Mouse (Mus musculus) thymus, adult 2 months (tissue): ENCODE data around the gene Pgap3. TPM values are rescaled to one million over a fixed set of nuclear protein-coding genes. Genes with fewer than 3 reads are reported as not detected.
A peak's percentile ranks its signal among the peaks of the same experiment; 100 is the strongest.

Experiments used
- DNase-seq: peaks from one replicate; pipeline ENCODE4 v3.0.0; 2021
- H3K27ac ChIP-seq: fragments of 200-500 bp; 2 replicates; pipeline ENCODE4 v1.5.1; 2012; ENCODE audit warnings: low read length, control low read depth; ENCODE audit not compliant: control insufficient read depth, insufficient read depth
- H3K27me3 ChIP-seq: fragments of 200-500 bp; 2 replicates; pipeline ENCODE4 v1.6.1; 2012; ENCODE audit warnings: mild to moderate bottlenecking, low read length, moderate library complexity, mixed read lengths; ENCODE audit not compliant: control insufficient read depth, insufficient read depth
- H3K36me3 ChIP-seq: fragments of 200-500 bp; 2 replicates; pipeline ENCODE4 v1.6.1; 2012; ENCODE audit warnings: mild to moderate bottlenecking, low read length, moderate library complexity; ENCODE audit not compliant: control insufficient read depth, insufficient read depth
- H3K4me1 ChIP-seq: fragments of 200-500 bp; replicated peaks from 2 replicates; pipeline ENCODE4 v1.6.1; 2012; ENCODE audit warnings: low read length; ENCODE audit not compliant: control insufficient read depth, insufficient read depth
- H3K4me3 ChIP-seq: fragments of 200-500 bp; 2 replicates; pipeline ENCODE4 v1.5.1; 2012; ENCODE audit warnings: mild to moderate bottlenecking, low read length, control low read depth, moderate library complexity; ENCODE audit not compliant: control insufficient read depth, insufficient read depth
- CTCF ChIP-seq: fragments of 200-500 bp; IDR thresholded peaks from 2 replicates; pipeline ENCODE4 v1.5.1; 2012; ENCODE audit warnings: mild to moderate bottlenecking, control low read depth, low read length, moderate library complexity, borderline replicate concordance; ENCODE audit not compliant: control insufficient read depth, poor library complexity, insufficient read depth; ENCODE audit errors: extremely low read depth
- POLR2A ChIP-seq: fragments of 200-500 bp; IDR thresholded peaks from 2 replicates; pipeline ENCODE4 v1.6.1; 2012; ENCODE audit warnings: mild to moderate bottlenecking, low read length, control low read depth, moderate library complexity; ENCODE audit not compliant: control insufficient read depth, poor library complexity, insufficient read depth; ENCODE audit errors: extremely low read depth
- WGBS: fragments of 180-500 bp; shearing (Covaris S2); methylation state at CpG from one replicate; pipeline ENCODE4 v1.1.7; 2018; 5-methylcytosine and 5-hydroxymethylcytosine counted together
- polyA plus RNA-seq: library from polyadenylated mRNA; depleted of rRNA; stranded (reverse); fragments of >200 nt; gene quantifications from 2 replicates; pipeline ENCODE4 v1.2.3, GENCODE M21; 2012

The Pgap3 gene
- polyA plus RNA-seq, 1 experiment = 51.8 TPM

- WGBS = 86% methylated on average over 4 of the region's 4 CpGs
- H3K4me3 ChIP-seq = no peak overlapping the region
- no peak for DNase-seq
- H3K36me3 ChIP-seq = no peaks in the 10 kb centered on the region
- H3K27me3 ChIP-seq = no peaks in the 10 kb centered on the region
- no peak overlapping the region for H3K27ac ChIP-seq
- TF ChIP-seq CTCF (no peak), POLR2A (no peak)
- H3K4me1 ChIP-seq = peaks cover 42% of the 10 kb centered on the region
Observed at GRCm38 (mm10) chr11:98445679-98446078, 45.4 kb upstream of the Pgap3 start.

- no peaks in the 10 kb centered on the region for H3K27me3 ChIP-seq
- H3K27ac ChIP-seq = no peak overlapping the region
- no peak overlapping the region for H3K4me3 ChIP-seq
- no peaks in the 10 kb centered on the region for H3K36me3 ChIP-seq
- no peak for TF ChIP-seq POLR2A
- TF ChIP-seq CTCF = no peak
- peaks cover 38% of the 10 kb centered on the region for H3K4me1 ChIP-seq
- WGBS = 53% methylated on average over 1 of the region's 1 CpGs
- no peak for DNase-seq
Observed at GRCm38 (mm10) chr11:98445238-98445637, 44.9 kb upstream of the Pgap3 start.

- Histone ChIP-seq H3K27ac (no peak overlapping the region), H3K4me3 (no peak overlapping the region), H3K27me3 (no peaks in the 10 kb centered on the region), H3K4me1 (peaks cover 22% of the 10 kb centered on the region), H3K36me3 (no peaks in the 10 kb centered on the region)
- 100% methylated on average over 1 of the region's 1 CpGs for WGBS
- TF ChIP-seq POLR2A = no peak
- TF ChIP-seq CTCF = no peak
- DNase-seq = no peak
Observed at GRCm38 (mm10) chr11:98443688-98444087, 43.4 kb upstream of the Pgap3 start.

DNA sequence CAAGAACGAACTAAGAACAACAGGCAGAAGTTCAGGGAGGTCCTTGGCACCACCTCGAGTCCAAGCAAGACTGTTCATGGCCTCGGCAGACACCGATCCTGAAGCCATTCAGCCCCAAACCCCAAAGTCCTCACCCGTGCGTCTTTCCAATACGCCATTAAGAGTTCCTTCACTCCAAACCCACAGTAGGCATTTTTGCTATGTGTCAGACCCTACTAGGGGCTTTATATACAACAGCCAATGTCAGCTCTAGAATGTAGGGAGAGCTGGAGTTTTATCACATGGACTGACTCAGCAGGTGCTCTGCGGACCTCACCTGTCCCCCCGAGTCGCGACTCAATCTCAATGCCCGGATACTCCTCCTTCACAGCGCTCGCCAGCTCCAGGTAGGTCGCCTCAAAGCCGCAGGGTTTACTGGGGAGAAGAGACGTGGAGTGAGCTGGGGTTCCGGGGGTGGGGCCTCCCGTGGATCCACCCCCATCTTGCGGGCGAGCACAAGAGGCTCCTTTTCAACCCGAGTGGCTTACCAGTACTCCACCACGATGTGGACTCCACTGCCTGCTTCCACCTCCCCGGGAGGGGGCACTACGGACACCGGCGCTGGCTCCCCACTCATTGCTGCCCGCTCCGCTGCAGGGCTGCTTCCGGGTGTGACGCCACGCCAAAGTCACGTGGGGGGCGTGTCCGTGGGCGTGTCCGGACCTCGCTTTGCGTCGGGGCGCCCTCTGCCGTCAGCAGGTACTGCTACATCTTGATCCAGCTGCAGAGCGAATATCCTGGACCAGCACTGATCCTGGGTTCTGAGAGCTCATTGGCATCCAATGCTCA lies 38.3 kb upstream of the Pgap3 start, which contains the start of gene Mien1:
Mien1 (minus strand) TSS at position 661 of the 828 bp plus-strand sequence.
- Histone ChIP-seq H3K27ac (0 out of 2 replicates have a peak within 1 kb of the TSS, but pooled peaks have one; percentile 35), H3K27me3 (no peaks in the 10 kb centered on the region), H3K4me3 (peak within 1 kb of the TSS; percentile 95), H3K36me3 (peaks cover 4% of the 10 kb centered on the region; the same call in 1 of the 2 replicates), H3K4me1 (peaks cover 7% of the 10 kb centered on the region)
- DNase-seq = peak; percentile 93
- TF ChIP-seq POLR2A = peak; percentile 41; the same call in 1 of the 2 replicates
- peak; percentile 94 for TF ChIP-seq CTCF
- 4% methylated on average over 43 of the region's 43 CpGs for WGBS

- Histone ChIP-seq H3K4me1 (peaks cover 7% of the 10 kb centered on the region), H3K36me3 (peaks cover 4% of the 10 kb centered on the region; the same call in 1 of the 2 replicates), H3K27ac (no peak overlapping the region), H3K27me3 (no peaks in the 10 kb centered on the region), H3K4me3 (no peak overlapping the region)
- WGBS = 97% methylated on average over 6 of the region's 6 CpGs
- DNase-seq = no peak
- no peak for TF ChIP-seq CTCF
- TF ChIP-seq POLR2A = no peak
Observed at GRCm38 (mm10) chr11:98437441-98437840, 37.2 kb upstream of the Pgap3 start.

DNA sequence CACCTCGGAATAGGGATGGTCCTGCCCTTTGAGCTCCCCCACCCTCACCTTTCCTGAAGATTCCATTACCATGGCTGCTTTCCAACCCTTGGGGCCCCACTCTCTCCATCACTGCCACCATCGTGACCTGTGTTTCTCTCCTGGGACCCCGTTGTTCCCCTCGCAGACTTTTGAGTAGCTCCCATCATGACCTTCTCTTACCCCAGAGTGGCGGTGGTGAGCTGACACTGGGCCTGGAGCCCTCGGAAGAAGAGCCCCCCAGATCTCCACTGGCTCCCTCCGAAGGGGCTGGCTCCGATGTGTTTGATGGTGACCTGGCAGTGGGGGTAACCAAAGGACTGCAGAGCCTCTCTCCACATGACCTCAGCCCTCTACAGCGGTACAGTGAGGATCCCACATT lies 35.4 kb upstream of the Pgap3 start:
- no peaks in the 10 kb centered on the region for H3K27me3 ChIP-seq
- H3K27ac ChIP-seq = no peak overlapping the region
- peaks cover 7% of the 10 kb centered on the region for H3K4me1 ChIP-seq
- WGBS = 87% methylated on average over 9 of the region's 9 CpGs
- peaks cover 4% of the 10 kb centered on the region; the same call in 1 of the 2 replicates for H3K36me3 ChIP-seq
- H3K4me3 ChIP-seq = no peak overlapping the region
- no peak for DNase-seq
- no peak for TF ChIP-seq POLR2A
- TF ChIP-seq CTCF = no peak
